Comparison of ENCODE assay signal across 21 mouse cellular contexts in the genomic region with DNA sequence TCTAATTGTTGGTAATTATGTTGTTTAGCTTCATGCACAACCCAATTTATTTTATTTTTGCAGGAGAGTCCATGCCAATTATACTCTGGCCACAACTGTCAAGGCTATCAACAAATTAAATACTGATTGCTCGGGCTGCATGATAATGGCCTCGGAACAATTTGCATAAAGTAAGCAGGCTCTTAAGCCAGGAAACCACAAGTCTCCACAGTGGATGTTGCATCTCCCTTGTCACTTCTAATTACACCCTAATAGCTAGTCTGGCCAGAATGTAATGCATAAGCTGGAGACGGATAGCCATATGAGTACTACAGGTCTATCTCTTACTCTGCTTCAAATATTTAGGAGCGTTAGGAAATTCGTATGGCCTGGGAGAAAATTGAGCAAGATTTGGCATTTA.
A peak's percentile ranks its signal among the peaks of the same experiment; 100 is the strongest.
DNase-seq lines count a peak whose midpoint lies in the region; ATAC-seq and TF ChIP-seq lines count a peak whose summit lies in the region.
"Had no signal": no experiment of that assay in that cellular context is flagged by ENCODE, and none has a peak within 500 bp of the region (broad histone marks: within the 10 kb centered on the region; RNA-seq: fewer than 3 reads in every experiment).

No protein-coding gene starts in this region.

- H3K4me3 ChIP-seq in hindbrain, embryonic 11.5 days (ENCODE audit: low read depth, low read length): no peak overlapping the region
- no peak overlapping the region for H3K4me3 ChIP-seq in hindbrain, embryonic 10.5 days
- no peak overlapping the region for H3K4me3 ChIP-seq in forebrain, embryonic 14.5 days (ENCODE audit: low read depth, low read length)
- no peak overlapping the region for H3K4me3 ChIP-seq in hindbrain, embryonic 16.5 days (ENCODE audit: low read length)
- H3K4me3 ChIP-seq in midbrain, postnatal 0 days (ENCODE audit: low read depth, low read length): no peak overlapping the region
- no peak overlapping the region for H3K4me3 ChIP-seq in heart, embryonic 10.5 days
- H3K4me3 ChIP-seq: embryonic facial prominence, embryonic 15.5 days; heart, embryonic 12.5 days; lung, embryonic 15.5 days had no signal

- no peaks in the 10 kb centered on the region for H3K27me3 ChIP-seq in hindbrain, embryonic 11.5 days (ENCODE audit: control insufficient read depth, insufficient read depth, low read length)
- H3K27me3 ChIP-seq in hindbrain, embryonic 10.5 days (ENCODE audit: insufficient read depth, poor library complexity, severe bottlenecking): no peaks in the 10 kb centered on the region
- H3K27me3 ChIP-seq in forebrain, embryonic 14.5 days (replicated peaks; ENCODE audit: control insufficient read depth, insufficient read depth, low read length): no peaks in the 10 kb centered on the region
- H3K27me3 ChIP-seq in hindbrain, embryonic 16.5 days (replicated peaks; ENCODE audit: control insufficient read depth, insufficient read depth, low read length): no peaks in the 10 kb centered on the region
- no peaks in the 10 kb centered on the region for H3K27me3 ChIP-seq in midbrain, postnatal 0 days (ENCODE audit: insufficient read depth, low read length)
- no peaks in the 10 kb centered on the region for H3K27me3 ChIP-seq in heart, embryonic 10.5 days (ENCODE audit: insufficient read depth, poor library complexity, severe bottlenecking)
- H3K27me3 ChIP-seq: embryonic facial prominence, embryonic 15.5 days; heart, embryonic 12.5 days; lung, embryonic 15.5 days had no signal

- no peak for DNase-seq in hindbrain, embryonic 11.5 days (ENCODE audit: low spot score)
- no peak for DNase-seq in hindbrain, embryonic 10.5 days (ENCODE audit: low spot score)
- DNase-seq in forebrain, embryonic 14.5 days (ENCODE audit: low spot score): peak; percentile 69
- DNase-seq in midbrain, postnatal 0 days (ENCODE audit: low spot score): peak; percentile 14
- no peak for DNase-seq in thymus, postnatal 36 days
- no peak for DNase-seq in heart, embryonic 10.5 days (ENCODE audit: low spot score)
- DNase-seq in right cerebral cortex, postnatal 25 days: no peak
- DNase-seq: B cell, adult 2 months; cerebellum, adult 2 months; heart, postnatal 14 days; kidney, adult 2 months; kidney, postnatal 10 days; spleen, adult 18-20 months; thymus, postnatal 25 days had no signal

- no peaks in the 10 kb centered on the region for H3K4me1 ChIP-seq in hindbrain, embryonic 11.5 days (replicated peaks; ENCODE audit: control insufficient read depth, insufficient read depth, low read length)
- H3K4me1 ChIP-seq in hindbrain, embryonic 10.5 days (replicated peaks): no peaks in the 10 kb centered on the region
- no peaks in the 10 kb centered on the region for H3K4me1 ChIP-seq in forebrain, embryonic 14.5 days (ENCODE audit: control insufficient read depth, insufficient read depth, low read length)
- no peaks in the 10 kb centered on the region for H3K4me1 ChIP-seq in hindbrain, embryonic 16.5 days (ENCODE audit: control insufficient read depth, insufficient read depth, low read depth, low read length)
- H3K4me1 ChIP-seq in midbrain, postnatal 0 days (ENCODE audit: insufficient read depth, low read length): no peaks in the 10 kb centered on the region
- no peaks in the 10 kb centered on the region for H3K4me1 ChIP-seq in heart, embryonic 10.5 days
- H3K4me1 ChIP-seq: embryonic facial prominence, embryonic 15.5 days; heart, embryonic 12.5 days; lung, embryonic 15.5 days had no signal

- H3K36me3 ChIP-seq in hindbrain, embryonic 11.5 days (ENCODE audit: control insufficient read depth, insufficient read depth, low read length): no peaks in the 10 kb centered on the region
- no peaks in the 10 kb centered on the region for H3K36me3 ChIP-seq in hindbrain, embryonic 10.5 days
- no peaks in the 10 kb centered on the region for H3K36me3 ChIP-seq in forebrain, embryonic 14.5 days (ENCODE audit: control insufficient read depth, insufficient read depth, low read length)
- H3K36me3 ChIP-seq in hindbrain, embryonic 16.5 days (ENCODE audit: control insufficient read depth, insufficient read depth, low read length): no peaks in the 10 kb centered on the region
- no peaks in the 10 kb centered on the region for H3K36me3 ChIP-seq in midbrain, postnatal 0 days (ENCODE audit: insufficient read depth, low read length)
- H3K36me3 ChIP-seq in heart, embryonic 10.5 days: no peaks in the 10 kb centered on the region
- H3K36me3 ChIP-seq: embryonic facial prominence, embryonic 15.5 days; heart, embryonic 12.5 days; lung, embryonic 15.5 days had no signal

- no peak for TF ChIP-seq CTCF in midbrain, postnatal 0 days (IDR thresholded peaks at IDR 0.05)

- H3K27ac ChIP-seq in hindbrain, embryonic 11.5 days (ENCODE audit: low read depth, low read length): no peak overlapping the region
- no peak overlapping the region for H3K27ac ChIP-seq in hindbrain, embryonic 10.5 days
- H3K27ac ChIP-seq in forebrain, embryonic 14.5 days (ENCODE audit: low read depth, low read length): no peak overlapping the region
- H3K27ac ChIP-seq in hindbrain, embryonic 16.5 days (ENCODE audit: low read depth, low read length): no peak overlapping the region
- no peak overlapping the region for H3K27ac ChIP-seq in midbrain, postnatal 0 days (ENCODE audit: low read depth, low read length)
- H3K27ac ChIP-seq in heart, embryonic 10.5 days: no peak overlapping the region
- H3K27ac ChIP-seq: embryonic facial prominence, embryonic 15.5 days; liver, embryonic 14.5 days; lung, embryonic 15.5 days; macrophage had no signal

- no peak overlapping the region for H3K9ac ChIP-seq in hindbrain, embryonic 11.5 days (ENCODE audit: low read depth, low read length)
- H3K9ac ChIP-seq in forebrain, embryonic 14.5 days (ENCODE audit: low read length): no peak overlapping the region
- H3K9ac ChIP-seq in hindbrain, embryonic 16.5 days (ENCODE audit: low read depth, low read length): no peak overlapping the region
- no peak overlapping the region for H3K9ac ChIP-seq in midbrain, postnatal 0 days (replicated peaks; ENCODE audit: low read length, poor library complexity, severe bottlenecking)
- H3K9ac ChIP-seq: embryonic facial prominence, embryonic 15.5 days; heart, embryonic 12.5 days; liver, embryonic 14.5 days; lung, embryonic 15.5 days had no signal

- H3K4me2 ChIP-seq in hindbrain, embryonic 11.5 days (replicated peaks; ENCODE audit: low read depth, low read length): no peak overlapping the region
- no peak overlapping the region for H3K4me2 ChIP-seq in forebrain, embryonic 14.5 days (ENCODE audit: low read length)
- no peak overlapping the region for H3K4me2 ChIP-seq in hindbrain, embryonic 16.5 days (ENCODE audit: low read length)
- H3K4me2 ChIP-seq in midbrain, postnatal 0 days (ENCODE audit: low read depth, low read length, poor library complexity, severe bottlenecking): no peak overlapping the region
- H3K4me2 ChIP-seq: embryonic facial prominence, embryonic 15.5 days; heart, embryonic 12.5 days; lung, embryonic 15.5 days had no signal

- H3K9me3 ChIP-seq in hindbrain, embryonic 11.5 days (ENCODE audit: control insufficient read depth, low read length): no peaks in the 10 kb centered on the region
- no peaks in the 10 kb centered on the region for H3K9me3 ChIP-seq in hindbrain, embryonic 10.5 days
- no peaks in the 10 kb centered on the region for H3K9me3 ChIP-seq in forebrain, embryonic 14.5 days (replicated peaks; ENCODE audit: control insufficient read depth, low read length)
- no peaks in the 10 kb centered on the region for H3K9me3 ChIP-seq in hindbrain, embryonic 16.5 days (ENCODE audit: control insufficient read depth, low read length)
- no peaks in the 10 kb centered on the region for H3K9me3 ChIP-seq in midbrain, postnatal 0 days (ENCODE audit: low read length)
- H3K9me3 ChIP-seq in heart, embryonic 10.5 days: no peaks in the 10 kb centered on the region
- H3K9me3 ChIP-seq: embryonic facial prominence, embryonic 15.5 days; heart, embryonic 12.5 days; lung, embryonic 15.5 days had no signal

- WGBS in hindbrain, embryonic 11.5 days: 69% methylated on average over 5 of the region's 5 CpGs
- 79% methylated on average over 5 of the region's 5 CpGs for WGBS in hindbrain, embryonic 10.5 days
- 26% methylated on average over 5 of the region's 5 CpGs for WGBS in forebrain, embryonic 14.5 days
- 44% methylated on average over 5 of the region's 5 CpGs for WGBS in hindbrain, embryonic 16.5 days
- 52% methylated on average over 5 of the region's 5 CpGs for WGBS in midbrain, postnatal 0 days
- WGBS in heart, embryonic 10.5 days: 72% methylated on average over 5 of the region's 5 CpGs

- ATAC-seq in hindbrain, embryonic 11.5 days (ENCODE audit: low FRiP score): peak; percentile 56
- ATAC-seq in forebrain, embryonic 14.5 days: peak; percentile 84
- ATAC-seq in hindbrain, embryonic 16.5 days: peak; percentile 68
- no peak for ATAC-seq in midbrain, postnatal 0 days (ENCODE audit: low FRiP score)
- ATAC-seq: inflammation-experienced regulatory T-cells, adult 6 months had no signal

Comparison
In these comparisons a context has a peak if more than half of its experiments do, and no peak if none do; other contexts are left out.
1. DNase-seq: peak in forebrain, embryonic 14.5 days (single experiment) and midbrain, postnatal 0 days (single experiment); none in hindbrain, embryonic 11.5 days (single experiment), hindbrain, embryonic 10.5 days (single experiment), thymus, postnatal 36 days (0 of 2), heart, embryonic 10.5 days (single experiment) and right cerebral cortex, postnatal 25 days (single experiment).